Mouse (Mus musculus) midbrain, embryonic 11.5 days (tissue): ENCODE measurements around the gene Phgdh. TPM values are rescaled to one million over a fixed set of nuclear protein-coding genes. Genes with fewer than 3 reads are reported as not detected.
A peak's percentile ranks its signal among the peaks of the same experiment; 100 is the strongest.

Experiments
- ATAC-seq: fragments of 200-750 bp; cut with Nextera tagmentation; 2 replicates; pipeline ENCODE4 v1.8.0; 2017; ENCODE audit warnings: moderate TSS enrichment, moderate library complexity; ENCODE audit not compliant: low FRiP score
- DNase-seq: peaks from one replicate; pipeline ENCODE4 v3.0.0; 2015; ENCODE audit warnings: low spot score; ENCODE audit errors: missing footprints
- H3K27ac ChIP-seq: fragments of 300-500 bp; sonication (generic); 2 replicates; pipeline ENCODE4 v1.5.1; 2014; ENCODE audit warnings: low read depth, low read length
- H3K27me3 ChIP-seq: fragments of 300-500 bp; sonication (generic); 2 replicates; pipeline ENCODE4 v1.6.1; 2014; ENCODE audit warnings: mild to moderate bottlenecking, low read length, moderate library complexity, mixed read lengths; ENCODE audit not compliant: control insufficient read depth, insufficient read depth
- H3K36me3 ChIP-seq: fragments of 300-500 bp; sonication (generic); 2 replicates; pipeline ENCODE4 v1.6.1; 2014; ENCODE audit warnings: mild to moderate bottlenecking, low read length, moderate library complexity, mixed read lengths; ENCODE audit not compliant: control insufficient read depth, insufficient read depth
- H3K4me1 ChIP-seq: fragments of 300-500 bp; sonication (generic); 2 replicates; pipeline ENCODE4 v1.6.1; 2014; ENCODE audit warnings: low read length; ENCODE audit not compliant: control insufficient read depth, insufficient read depth
- H3K4me2 ChIP-seq: fragments of 300-500 bp; sonication (generic); 2 replicates; pipeline ENCODE4 v1.6.1; 2014; ENCODE audit warnings: mild to moderate bottlenecking, moderate library complexity
- H3K4me3 ChIP-seq: fragments of 300-500 bp; sonication (generic); 2 replicates; pipeline ENCODE4 v1.5.1; 2014; ENCODE audit warnings: low read depth, low read length
- H3K9ac ChIP-seq: fragments of 300-500 bp; sonication (generic); 2 replicates; pipeline ENCODE4 v1.6.1; 2014; ENCODE audit warnings: low read length
- H3K9me3 ChIP-seq: fragments of 300-500 bp; sonication (generic); 2 replicates; pipeline ENCODE4 v1.6.1; 2016; ENCODE audit warnings: low read length; ENCODE audit not compliant: control insufficient read depth
- WGBS: fragments of 180-500 bp; shearing (Covaris S2); extraction: QIAGEN DNeasy Blood & Tissue Kit; methylation state at CpG from one replicate; pipeline ENCODE4 v1.1.7; 2014; 5-methylcytosine and 5-hydroxymethylcytosine counted together
- polyA plus RNA-seq: library from polyadenylated mRNA; unstranded; fragments of >200 nt; fragmentation: Nextera tagmentation; extraction: Ambion mirVana; gene quantifications from 2 replicates; pipeline ENCODE4 v1.2.1, GENCODE M21; 2014

Gene Phgdh
- polyA plus RNA-seq, 1 experiment from 2014 or later: 361 TPM

- Histone ChIP-seq H3K27me3 (no peaks in the 10 kb centered on the region), H3K9ac (no peak overlapping the region), H3K4me1 (peaks cover 5% of the 10 kb centered on the region), H3K4me3 (no peak overlapping the region), H3K9me3 (no peaks in the 10 kb centered on the region), H3K27ac (no peak overlapping the region), H3K36me3 (peaks cover 9% of the 10 kb centered on the region; the same call in 1 of the 2 replicates), H3K4me2 (no peak overlapping the region)
- DNase-seq: no peak
- WGBS: 84% methylated on average over 9 of the region's 9 CpGs
- ATAC-seq: 0 out of 2 replicates have a peak, but pooled peaks have one; percentile 33
These were observed 26.3 kb downstream of the Phgdh start for GRCm38 (mm10) chr3:98313294-98314155.

- ATAC-seq (peak; percentile 82), DNase-seq (peak; percentile 95)
- Histone ChIP-seq H3K36me3 (peaks cover 6% of the 10 kb centered on the region; the same call in 1 of the 2 replicates), H3K9me3 (no peaks in the 10 kb centered on the region), H3K4me3 (no peak overlapping the region), H3K27ac (no peak overlapping the region), H3K4me1 (peaks cover 3% of the 10 kb centered on the region; the same call in 1 of the 2 replicates), H3K27me3 (no peaks in the 10 kb centered on the region), H3K4me2 (no peak overlapping the region), H3K9ac (no peak overlapping the region)
- 30% methylated on average over 6 of the region's 7 CpGs for whole genome bisulfite sequencing
These were observed 26.9 kb downstream of the Phgdh start for GRCm38 (mm10) chr3:98312867-98313266.

DNA sequence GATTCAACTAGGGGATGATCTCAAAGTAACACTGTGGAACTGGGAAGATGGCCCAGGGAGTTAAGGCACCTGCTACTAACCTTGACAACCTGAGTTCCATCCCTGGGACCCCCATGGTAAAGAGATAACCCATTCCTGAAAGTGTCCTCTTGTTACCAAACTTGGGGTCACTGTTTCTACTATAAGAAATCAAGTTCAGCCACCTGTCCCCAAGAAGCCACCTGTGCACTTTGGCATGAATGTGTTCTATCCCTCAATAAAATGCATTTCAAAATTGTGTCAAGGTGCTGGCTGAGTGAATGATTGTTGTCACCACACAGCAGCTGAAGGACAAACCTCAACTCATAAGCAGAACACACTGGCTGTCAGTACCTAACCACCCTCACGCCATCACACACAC lies 29.3 kb downstream of the Phgdh start:
- no peak overlapping the region for H3K9ac ChIP-seq
- no peaks in the 10 kb centered on the region for H3K9me3 ChIP-seq
- 87% methylated on average over 1 of the region's 1 CpGs for WGBS
- H3K36me3 ChIP-seq: peaks cover 3% of the 10 kb centered on the region; the same call in 1 of the 2 replicates
- no peak for ATAC-seq
- H3K27ac ChIP-seq: no peak overlapping the region
- no peak overlapping the region for H3K4me2 ChIP-seq
- no peaks in the 10 kb centered on the region for H3K4me1 ChIP-seq
- no peak overlapping the region for H3K4me3 ChIP-seq
- DNase-seq: no peak
- H3K27me3 ChIP-seq: no peaks in the 10 kb centered on the region

DNA sequence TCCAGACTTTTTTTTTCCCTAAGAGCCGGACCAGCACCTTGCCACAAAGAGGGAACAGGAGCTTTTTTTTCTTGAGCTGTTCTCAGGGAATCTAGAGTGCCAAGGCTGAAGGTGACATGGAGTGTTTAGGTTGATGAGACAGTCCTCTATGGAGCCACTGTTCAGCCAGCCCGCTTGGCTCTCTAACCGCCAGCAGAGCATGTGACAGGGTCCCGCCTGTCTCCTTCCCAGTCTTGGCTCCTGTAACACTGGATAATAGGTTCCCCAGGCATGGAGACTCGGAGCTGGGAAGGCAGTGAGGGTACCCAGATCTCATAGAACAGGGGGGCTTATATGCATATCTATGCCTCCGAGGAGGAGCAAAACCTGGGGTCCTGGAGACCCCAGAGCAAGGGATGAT lies 31.2 kb downstream of the Phgdh start:
- Histone ChIP-seq H3K27me3 (no peaks in the 10 kb centered on the region), H3K4me1 (no peaks in the 10 kb centered on the region), H3K36me3 (no peaks in the 10 kb centered on the region; the same call in 1 of the 2 replicates), H3K27ac (no peak overlapping the region), H3K4me3 (no peak overlapping the region), H3K9me3 (no peaks in the 10 kb centered on the region), H3K4me2 (no peak overlapping the region), H3K9ac (no peak overlapping the region)
- DNase-seq (no peak), ATAC-seq (no peak)
- WGBS: 86% methylated on average over 6 of the region's 6 CpGs

DNA sequence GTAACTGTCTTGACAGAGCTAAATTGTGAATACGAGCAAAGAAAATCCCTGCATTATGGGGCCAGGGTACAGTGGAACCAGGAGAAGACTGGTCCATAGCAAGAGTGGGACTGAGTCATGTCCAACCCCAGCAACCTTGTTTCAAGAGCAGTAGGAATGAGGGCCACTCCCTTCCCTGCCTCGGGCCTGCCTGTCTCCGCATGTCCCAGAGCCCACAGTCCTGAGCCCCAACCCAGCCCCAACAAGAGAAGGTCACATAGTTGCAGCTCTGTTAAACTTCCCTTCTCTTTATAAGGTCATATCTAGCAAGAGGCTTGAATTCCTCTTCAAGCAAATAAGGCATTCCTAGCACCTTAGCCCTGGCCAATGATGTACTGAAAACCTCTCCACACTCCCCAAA lies 38.0 kb downstream of the Phgdh start:
- no peaks in the 10 kb centered on the region for H3K4me1 ChIP-seq
- no peak overlapping the region for H3K27ac ChIP-seq
- ATAC-seq: no peak
- H3K4me3 ChIP-seq: no peak overlapping the region
- H3K4me2 ChIP-seq: no peak overlapping the region
- DNase-seq: no peak
- no peaks in the 10 kb centered on the region for H3K36me3 ChIP-seq
- 85% methylated on average over 3 of the region's 3 CpGs for WGBS
- H3K9me3 ChIP-seq: no peaks in the 10 kb centered on the region
- H3K27me3 ChIP-seq: no peaks in the 10 kb centered on the region
- H3K9ac ChIP-seq: no peak overlapping the region

GRCm38 (mm10) chr3:98300266-98300665 lies 39.5 kb downstream of the Phgdh start:
- Histone ChIP-seq H3K27ac (no peak overlapping the region), H3K27me3 (no peaks in the 10 kb centered on the region), H3K4me3 (no peak overlapping the region), H3K4me2 (no peak overlapping the region), H3K9me3 (no peaks in the 10 kb centered on the region), H3K4me1 (no peaks in the 10 kb centered on the region), H3K9ac (no peak overlapping the region), H3K36me3 (no peaks in the 10 kb centered on the region)
- ATAC-seq (no peak), DNase-seq (no peak)
- 91% methylated on average over 4 of the region's 4 CpGs for WGBS

GRCm38 (mm10) chr3:98299391-98300100 lies 40.2 kb downstream of the Phgdh start:
- Histone ChIP-seq H3K4me2 (no peak overlapping the region), H3K9me3 (no peaks in the 10 kb centered on the region), H3K4me3 (no peak overlapping the region), H3K9ac (no peak overlapping the region), H3K27me3 (no peaks in the 10 kb centered on the region; the same call in 1 of the 2 replicates), H3K4me1 (no peaks in the 10 kb centered on the region), H3K27ac (no peak overlapping the region), H3K36me3 (no peaks in the 10 kb centered on the region)
- DNase-seq: no peak
- WGBS: 91% methylated on average over 1 of the region's 1 CpGs
- no peak for ATAC-seq

GRCm38 (mm10) chr3:98295965-98296364 lies 43.8 kb downstream of the Phgdh start:
- H3K9me3 ChIP-seq: no peaks in the 10 kb centered on the region
- 70% methylated on average over 10 of the region's 10 CpGs for WGBS
- ATAC-seq (no peak), DNase-seq (no peak)
- no peaks in the 10 kb centered on the region for H3K36me3 ChIP-seq
- no peak overlapping the region for H3K4me3 ChIP-seq
- no peak overlapping the region for H3K4me2 ChIP-seq
- no peak overlapping the region for H3K9ac ChIP-seq
- H3K27ac ChIP-seq: no peak overlapping the region
- H3K4me1 ChIP-seq: no peaks in the 10 kb centered on the region
- no peaks in the 10 kb centered on the region; the same call in 1 of the 2 replicates for H3K27me3 ChIP-seq

DNA sequence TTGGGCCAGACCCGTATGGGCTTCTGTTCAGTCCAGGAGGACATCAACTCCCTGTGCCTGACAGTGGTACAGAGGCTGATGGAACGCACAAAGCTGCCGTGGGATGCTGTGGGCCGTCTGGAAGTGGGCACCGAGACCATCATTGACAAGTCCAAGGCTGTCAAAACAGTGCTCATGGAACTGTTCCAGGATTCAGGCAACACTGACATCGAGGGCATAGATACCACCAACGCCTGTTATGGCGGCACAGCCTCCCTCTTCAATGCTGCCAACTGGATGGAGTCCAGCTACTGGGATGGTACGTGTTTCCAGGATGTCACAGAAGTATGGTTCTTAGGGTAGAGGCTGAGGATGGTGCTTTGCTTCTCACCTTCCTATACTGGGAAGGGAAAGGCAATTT lies 48.7 kb downstream of the Phgdh start:
- Histone ChIP-seq H3K4me2 (no peak overlapping the region), H3K9ac (no peak overlapping the region)
- 94% methylated on average over 9 of the region's 9 CpGs for WGBS

More for the DNA sequence above, 48.7 kb downstream of the Phgdh start:
- no peaks in the 10 kb centered on the region for H3K36me3 ChIP-seq
- no peaks in the 10 kb centered on the region; the same call in 1 of the 2 replicates for H3K27me3 ChIP-seq
- H3K4me3 ChIP-seq: no peak overlapping the region
- ATAC-seq (no peak), DNase-seq (no peak)
- H3K4me1 ChIP-seq: no peaks in the 10 kb centered on the region
- no peak overlapping the region for H3K27ac ChIP-seq
- no peaks in the 10 kb centered on the region for H3K9me3 ChIP-seq
